13 mouse cellular contexts compared by ENCODE assay signal in genomic region chr11:103378341-103378740, GRCm38 (mm10).
"Had no signal": no experiment of that assay in that cellular context is flagged by ENCODE, and none has a peak within 500 bp of the region (broad histone marks: within the 10 kb centered on the region; RNA-seq: fewer than 3 reads in every experiment).

No protein-coding gene starts in this region.

- H3K4me1 ChIP-seq: limb, embryonic 12.5 days; midbrain, embryonic 13.5 days had no signal

- DNase-seq: kidney, postnatal 25 days; layer of hippocampus, adult 9-11 months; layer of hippocampus, postnatal 36 days; liver; liver, embryonic 13.5 days; liver, postnatal 0 days; right cerebral cortex, adult 18-20 months; right cerebral cortex, postnatal 25 days; thymus, postnatal 4 days had no signal

- H3K4me3 ChIP-seq: limb, embryonic 12.5 days; liver, embryonic 13.5 days; lung, embryonic 15.5 days; midbrain, embryonic 13.5 days had no signal

- H3K9ac ChIP-seq: limb, embryonic 12.5 days; liver, embryonic 13.5 days; liver, postnatal 0 days; lung, embryonic 15.5 days; midbrain, embryonic 13.5 days had no signal

- ATAC-seq: liver, postnatal 0 days; midbrain, embryonic 13.5 days had no signal

- H3K4me2 ChIP-seq: limb, embryonic 12.5 days; liver, embryonic 13.5 days; lung, embryonic 15.5 days; midbrain, embryonic 13.5 days had no signal

- H3K9me3 ChIP-seq: limb, embryonic 12.5 days; liver, embryonic 13.5 days; lung, embryonic 15.5 days; midbrain, embryonic 13.5 days had no signal

- H3K27me3 ChIP-seq: limb, embryonic 12.5 days; liver, embryonic 13.5 days; lung, embryonic 15.5 days; midbrain, embryonic 13.5 days had no signal

- H3K27ac ChIP-seq: limb, embryonic 12.5 days; liver, embryonic 13.5 days; lung, embryonic 15.5 days; midbrain, embryonic 13.5 days; stomach, postnatal 0 days had no signal
